Mouse (Mus musculus): ENCODE results near the gene Olfr281.

Olfr281 gene

DNA sequence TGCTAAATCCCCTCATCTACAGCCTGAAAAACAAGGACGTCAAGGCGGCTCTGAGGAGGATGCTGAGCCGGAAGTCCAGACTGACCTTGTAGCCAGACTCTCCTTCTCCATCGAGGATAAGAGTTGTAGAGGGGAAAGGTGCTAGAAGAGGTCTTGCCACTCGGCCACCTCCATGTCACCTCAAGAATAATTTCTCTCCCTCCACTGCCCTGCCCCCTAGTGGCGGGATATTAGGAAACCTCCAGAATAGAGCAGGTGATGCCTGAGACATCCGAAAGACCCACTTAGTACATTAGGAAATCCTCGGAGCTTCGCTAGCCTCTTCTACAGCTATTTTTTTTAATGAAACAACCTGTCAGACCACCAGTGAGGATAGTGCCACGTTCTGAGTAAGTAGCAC lies 23.0 kb downstream of the Olfr281 start:
- peaks cover 12% of the 10 kb centered on the region for H3K4me1 ChIP-seq (replicated peaks; ENCODE audit: low read depth, low read length)
- no peak overlapping the region for H3K4me3 ChIP-seq (replicated peaks; ENCODE audit: low read length)
- TF ChIP-seq CTCF (conservative IDR thresholded peaks at IDR 0.05; ENCODE audit: low read length) (peak; percentile 72), POU5F1 (IDR thresholded peaks at IDR 0.05; ENCODE audit: borderline replicate concordance, low read length) (no peak), NANOG (IDR thresholded peaks at IDR 0.05; ENCODE audit: borderline replicate concordance, low read length) (no peak)
- H3K9me3 ChIP-seq (ENCODE audit: low read length) = no peaks in the 10 kb centered on the region
- H3K36me3 ChIP-seq (ENCODE audit: insufficient read depth, low read length) = no peaks in the 10 kb centered on the region
- H3K27me3 ChIP-seq (ENCODE audit: insufficient read depth, low read length) = peaks cover 22% of the 10 kb centered on the region

DNA sequence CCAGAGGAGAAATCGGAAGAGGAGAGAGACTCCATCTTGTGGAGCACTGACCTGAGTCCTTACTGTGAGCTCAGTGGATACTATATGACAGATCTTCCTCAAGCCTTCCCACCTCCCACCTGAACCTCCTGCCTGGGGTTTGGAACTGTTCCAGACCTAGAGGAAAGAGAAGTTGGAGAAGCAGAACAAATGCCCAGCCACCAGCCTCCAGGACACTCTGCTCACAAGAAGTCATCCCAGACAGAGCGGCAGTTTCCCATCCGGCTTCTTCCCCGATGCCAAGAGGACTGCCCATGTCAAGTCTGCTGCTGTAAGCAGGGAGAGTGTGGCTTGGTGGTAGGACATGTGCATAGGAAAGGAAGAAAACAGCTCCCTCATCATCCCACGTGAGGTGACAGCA lies 23.9 kb downstream of the Olfr281 start:
- TF ChIP-seq CTCF (conservative IDR thresholded peaks at IDR 0.05; ENCODE audit: low read length) (no peak), NANOG (IDR thresholded peaks at IDR 0.05; ENCODE audit: borderline replicate concordance, low read length) (no peak), POU5F1 (IDR thresholded peaks at IDR 0.05; ENCODE audit: borderline replicate concordance, low read length) (no peak)
- H3K36me3 ChIP-seq (ENCODE audit: insufficient read depth, low read length) = no peaks in the 10 kb centered on the region
- no peak overlapping the region for H3K4me3 ChIP-seq (replicated peaks; ENCODE audit: low read length)
- H3K27me3 ChIP-seq (ENCODE audit: insufficient read depth, low read length) = peaks cover 20% of the 10 kb centered on the region
- H3K9me3 ChIP-seq (ENCODE audit: low read length) = no peaks in the 10 kb centered on the region
- H3K4me1 ChIP-seq (replicated peaks; ENCODE audit: low read depth, low read length) = peaks cover 13% of the 10 kb centered on the region

DNA sequence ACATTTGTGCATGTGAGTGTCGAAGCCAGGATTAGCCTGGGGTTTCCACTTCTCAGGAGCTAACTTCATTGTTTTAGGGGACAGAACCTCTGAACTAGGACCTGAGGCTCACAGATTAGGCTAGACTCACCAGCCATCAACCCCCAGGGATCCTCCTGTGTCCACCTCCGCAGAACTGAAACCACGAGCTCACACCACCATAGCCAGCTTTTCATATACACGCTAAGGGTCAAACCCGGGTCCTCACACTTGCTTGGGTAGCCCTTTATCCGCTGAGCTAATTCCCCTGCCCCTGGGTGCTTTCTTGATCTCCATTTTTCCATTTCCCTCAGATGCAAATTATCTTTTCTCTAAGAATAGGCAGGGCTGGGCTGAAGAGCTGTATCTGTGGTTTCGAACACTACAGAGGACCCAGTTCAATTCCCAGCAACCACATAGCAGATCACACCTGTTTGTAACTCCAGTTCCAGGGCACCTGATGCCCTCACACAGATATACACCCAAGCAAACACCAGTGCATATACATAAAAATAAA lies 27.2 kb downstream of the Olfr281 start:
- Histone ChIP-seq H3K36me3 (ENCODE audit: insufficient read depth, low read length) (no peaks in the 10 kb centered on the region), H3K4me1 (replicated peaks; ENCODE audit: low read depth, low read length) (peaks cover 13% of the 10 kb centered on the region), H3K9me3 (ENCODE audit: low read length) (no peaks in the 10 kb centered on the region), H3K4me3 (replicated peaks; ENCODE audit: low read length) (no peak overlapping the region), H3K27me3 (ENCODE audit: insufficient read depth, low read length) (peaks cover 11% of the 10 kb centered on the region)
- TF ChIP-seq NANOG (IDR thresholded peaks at IDR 0.05; ENCODE audit: borderline replicate concordance, low read length) = no peak

DNA sequence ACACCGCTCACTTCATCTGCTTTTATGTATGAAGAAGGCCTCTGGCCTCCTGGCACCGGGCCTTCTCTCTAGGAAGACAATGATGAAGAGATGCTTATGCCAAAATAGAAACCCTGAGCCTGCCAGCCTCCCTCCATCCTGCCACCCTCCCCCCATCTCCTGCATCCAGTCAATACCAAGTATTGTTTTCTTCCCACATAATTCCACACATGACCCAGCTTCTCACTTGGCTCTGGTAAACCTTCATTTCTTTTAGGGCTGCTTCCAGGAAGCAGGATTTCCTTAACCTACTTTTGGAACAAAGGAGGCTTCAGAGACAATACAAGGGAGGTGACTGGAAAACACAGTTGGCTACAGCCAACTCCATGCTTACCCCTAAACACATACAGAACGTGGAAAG lies 30.3 kb downstream of the Olfr281 start, which contains the start of gene Lalba:
TSS of gene Lalba (minus strand) at position 21 of the 400 bp plus-strand sequence.
- Histone ChIP-seq H3K27me3 (ENCODE audit: insufficient read depth, low read length) (peaks cover 2% of the 10 kb centered on the region), H3K9me3 (ENCODE audit: low read length) (peaks cover 11% of the 10 kb centered on the region), H3K4me3 (replicated peaks; ENCODE audit: low read length) (no peak within 1 kb of the TSS), H3K36me3 (ENCODE audit: insufficient read depth, low read length) (no peaks in the 10 kb centered on the region), H3K4me1 (replicated peaks; ENCODE audit: low read depth, low read length) (peaks cover 9% of the 10 kb centered on the region; the same call in 1 of the 2 replicates)
- TF ChIP-seq NANOG (IDR thresholded peaks at IDR 0.05; ENCODE audit: borderline replicate concordance, low read length) = no peak
- no peak for TF ChIP-seq CTCF (conservative IDR thresholded peaks at IDR 0.05; ENCODE audit: low read length)
- no peak for TF ChIP-seq POU5F1 (IDR thresholded peaks at IDR 0.05; ENCODE audit: borderline replicate concordance, low read length)

DNA sequence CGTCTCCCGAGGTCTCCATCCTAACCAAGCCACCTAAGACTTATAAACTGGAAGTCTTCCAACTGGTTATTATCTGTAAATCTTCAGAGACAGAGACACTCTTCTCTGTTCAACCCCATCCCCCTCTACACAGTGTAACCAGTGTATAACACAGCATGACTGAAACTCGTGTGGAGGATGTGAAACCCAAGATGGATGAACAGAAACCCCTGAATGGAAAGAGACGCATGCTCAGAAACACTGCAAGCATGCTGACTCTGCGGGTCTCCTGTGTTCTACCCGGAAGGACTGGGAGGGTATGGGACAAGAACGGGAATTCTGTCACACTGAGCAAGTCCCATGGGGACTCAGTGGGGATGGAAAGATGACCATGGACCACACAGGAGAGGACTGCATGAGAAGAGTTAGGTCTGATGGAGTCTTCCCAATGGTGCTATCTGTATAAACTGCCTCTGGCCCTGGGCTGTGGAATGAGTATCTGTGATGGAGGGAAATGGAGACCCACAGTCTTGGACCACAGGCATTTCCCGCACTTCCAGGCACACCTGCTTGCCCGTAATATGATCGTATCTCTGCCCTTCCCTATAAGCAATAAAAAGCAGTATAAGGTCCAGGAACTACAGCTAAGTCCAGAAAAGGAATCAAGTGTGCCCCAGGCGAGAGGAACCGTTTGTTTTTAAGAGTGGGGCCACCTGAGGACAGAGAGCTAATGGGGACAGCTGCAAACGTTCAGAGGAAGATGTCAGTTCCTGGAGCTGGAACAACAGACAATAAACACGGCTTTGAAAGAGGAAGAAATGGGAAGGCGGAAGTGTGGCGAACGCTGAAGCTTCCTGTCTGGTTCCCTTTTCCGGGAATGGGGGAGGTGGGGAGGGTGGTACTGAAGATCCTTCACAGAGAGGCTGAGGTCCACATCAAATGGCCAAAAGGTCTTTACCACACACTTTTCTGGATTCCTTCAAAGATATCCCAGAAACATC lies 31.8 kb downstream of the Olfr281 start:
- Histone ChIP-seq H3K4me3 (replicated peaks; ENCODE audit: low read length) (no peak overlapping the region), H3K9me3 (ENCODE audit: low read length) (peaks cover 21% of the 10 kb centered on the region), H3K27me3 (ENCODE audit: insufficient read depth, low read length) (no peaks in the 10 kb centered on the region)

DNA sequence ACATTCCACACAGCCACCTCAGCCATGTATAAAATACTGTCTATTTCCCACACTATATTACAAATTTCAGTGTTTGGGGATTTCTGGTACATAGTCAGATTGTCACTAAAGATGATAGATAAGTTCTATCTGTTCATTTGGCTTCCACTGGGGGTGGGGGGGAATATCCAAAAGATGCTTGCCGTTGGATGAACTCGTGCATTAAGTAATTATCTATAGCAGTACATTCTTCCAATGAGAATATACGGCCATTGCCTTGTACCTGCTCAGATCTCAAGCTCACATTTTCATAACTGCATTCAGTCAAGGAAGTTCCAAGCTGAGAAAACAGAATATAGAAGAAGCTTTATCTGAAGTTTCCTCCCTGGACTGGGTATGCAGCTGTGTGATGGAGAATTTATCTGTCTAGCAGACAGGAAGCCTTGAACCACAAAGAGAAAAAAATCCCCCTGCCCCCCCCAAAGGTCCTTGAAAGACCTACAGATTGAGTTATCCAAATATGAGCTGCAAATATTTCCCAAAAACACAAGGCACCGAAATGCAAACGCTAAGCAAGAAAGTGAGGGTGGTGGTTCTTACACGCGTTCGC lies 34.1 kb downstream of the Olfr281 start:
- H3K4me1 ChIP-seq (replicated peaks; ENCODE audit: low read depth, low read length) = no peaks in the 10 kb centered on the region
- no peak overlapping the region for H3K4me3 ChIP-seq (replicated peaks; ENCODE audit: low read length)
- peaks cover 21% of the 10 kb centered on the region for H3K9me3 ChIP-seq (ENCODE audit: low read length)
- no peaks in the 10 kb centered on the region for H3K36me3 ChIP-seq (ENCODE audit: insufficient read depth, low read length)
- H3K27me3 ChIP-seq (ENCODE audit: insufficient read depth, low read length) = no peaks in the 10 kb centered on the region
- no peak for TF ChIP-seq NANOG (IDR thresholded peaks at IDR 0.05; ENCODE audit: borderline replicate concordance, low read length)
- no peak for TF ChIP-seq POU5F1 (IDR thresholded peaks at IDR 0.05; ENCODE audit: borderline replicate concordance, low read length)
- TF ChIP-seq CTCF (conservative IDR thresholded peaks at IDR 0.05; ENCODE audit: low read length) = no peak

More for the DNA sequence above, 31.8 kb downstream of the Olfr281 start:
- TF ChIP-seq CTCF (conservative IDR thresholded peaks at IDR 0.05; ENCODE audit: low read length) = no peak
- no peak for TF ChIP-seq NANOG (IDR thresholded peaks at IDR 0.05; ENCODE audit: borderline replicate concordance, low read length)
- no peak for TF ChIP-seq POU5F1 (IDR thresholded peaks at IDR 0.05; ENCODE audit: borderline replicate concordance, low read length)
- Histone ChIP-seq H3K4me1 (replicated peaks; ENCODE audit: low read depth, low read length) (peaks cover 9% of the 10 kb centered on the region; the same call in 1 of the 2 replicates), H3K36me3 (ENCODE audit: insufficient read depth, low read length) (no peaks in the 10 kb centered on the region)

DNA sequence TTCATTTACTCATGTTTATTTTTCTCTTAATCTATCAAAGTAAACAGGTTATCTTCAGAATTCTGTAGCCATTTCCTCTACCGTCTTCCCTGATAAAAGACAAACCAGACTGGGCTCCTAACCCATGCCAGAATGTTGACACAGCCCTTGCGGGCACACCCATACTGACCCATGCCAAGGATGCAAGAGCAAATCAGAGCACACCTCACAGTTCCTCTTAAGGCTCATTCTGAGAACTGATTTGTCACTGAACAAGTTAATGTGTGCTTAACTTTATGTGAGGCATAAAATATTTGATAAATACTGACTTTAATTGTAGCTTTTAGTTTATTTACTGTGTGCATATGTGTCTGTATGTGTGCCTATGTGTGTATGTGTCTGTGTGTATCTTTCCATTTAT lies 38.9 kb downstream of the Olfr281 start:
- Histone ChIP-seq H3K4me3 (replicated peaks; ENCODE audit: low read length) (no peak overlapping the region), H3K4me1 (replicated peaks; ENCODE audit: low read depth, low read length) (no peaks in the 10 kb centered on the region), H3K9me3 (ENCODE audit: low read length) (peaks cover 21% of the 10 kb centered on the region), H3K27me3 (ENCODE audit: insufficient read depth, low read length) (peaks cover 2% of the 10 kb centered on the region; the same call in 1 of the 2 replicates), H3K36me3 (ENCODE audit: insufficient read depth, low read length) (no peaks in the 10 kb centered on the region)
- no peak for TF ChIP-seq CTCF (conservative IDR thresholded peaks at IDR 0.05; ENCODE audit: low read length)
- no peak for TF ChIP-seq NANOG (IDR thresholded peaks at IDR 0.05; ENCODE audit: borderline replicate concordance, low read length)
- no peak for TF ChIP-seq POU5F1 (IDR thresholded peaks at IDR 0.05; ENCODE audit: borderline replicate concordance, low read length)

DNA sequence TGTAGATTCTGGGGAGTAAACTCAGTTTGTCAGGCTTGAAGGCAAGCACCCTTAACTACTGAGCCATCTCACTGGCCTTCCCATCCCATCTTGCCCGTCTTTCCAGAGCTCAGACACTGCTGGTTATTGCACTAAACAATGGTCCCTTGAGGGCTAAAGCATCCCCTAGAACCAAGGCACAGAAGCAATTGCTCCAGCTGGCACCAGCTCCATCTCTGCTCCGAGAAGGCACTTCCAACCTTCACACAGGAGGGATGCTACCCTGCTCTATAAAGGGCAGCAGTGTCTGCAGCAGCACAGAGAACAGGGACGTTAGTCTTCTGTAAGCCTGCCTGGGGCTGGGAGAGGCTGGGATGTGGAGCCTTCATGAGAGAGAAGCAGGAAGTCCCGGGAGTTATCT lies 39.7 kb downstream of the Olfr281 start, which contains the start of gene Olfr279:
TSS of gene Olfr279 (plus strand) at position 301 of the 400 bp plus-strand sequence.
- TF ChIP-seq POU5F1 (IDR thresholded peaks at IDR 0.05; ENCODE audit: borderline replicate concordance, low read length) (no peak), NANOG (IDR thresholded peaks at IDR 0.05; ENCODE audit: borderline replicate concordance, low read length) (no peak), CTCF (conservative IDR thresholded peaks at IDR 0.05; ENCODE audit: low read length) (no peak)
- Histone ChIP-seq H3K4me1 (replicated peaks; ENCODE audit: low read depth, low read length) (no peaks in the 10 kb centered on the region), H3K4me3 (replicated peaks; ENCODE audit: low read length) (no peak within 1 kb of the TSS), H3K27me3 (ENCODE audit: insufficient read depth, low read length) (peaks cover 3% of the 10 kb centered on the region; the same call in 1 of the 2 replicates), H3K9me3 (ENCODE audit: low read length) (peaks cover 15% of the 10 kb centered on the region), H3K36me3 (ENCODE audit: insufficient read depth, low read length) (no peaks in the 10 kb centered on the region)

Measured in E14TG2a.4 (cell line).